Mouse (Mus musculus) right cerebral cortex, adult 2 months (tissue): ENCODE measurements around the gene Cast.

Source experiments
- DNase-seq, 2 experiments: peaks; one replicate each; pipeline ENCODE4 v3.0.0; 2021 to 2022; ENCODE audit warnings: low spot score in 2 of 2

The Cast gene

GRCm38 (mm10) chr13:74808152-74808929 lies at the start of gene Cast:
Cast (minus strand) TSS chr13:74808810.
- DNase-seq: peak in 1 of 2 experiments; percentile 5

GRCm38 (mm10) chr13:74854338-74855047 lies 45.9 kb upstream of the Cast start:
- DNase-seq: peak; percentile 69 to 76

GRCm38 (mm10) chr13:74850823-74851222 lies 42.2 kb upstream of the Cast start:
- no peak for DNase-seq

- no peak for DNase-seq
Observed at GRCm38 (mm10) chr13:74845886-74846285, 37.3 kb upstream of the Cast start.

GRCm38 (mm10) chr13:74834543-74834942 lies 25.9 kb upstream of the Cast start:
- DNase-seq: no peak

- DNase-seq: no peak
Observed at GRCm38 (mm10) chr13:74822095-74822494, 13.5 kb upstream of the Cast start.

- DNase-seq: no peak
Observed at GRCm38 (mm10) chr13:74815753-74816152, 7.1 kb upstream of the Cast start.

GRCm38 (mm10) chr13:74807446-74808151 lies 1.0 kb downstream of the Cast start:
- DNase-seq: no peak

GRCm38 (mm10) chr13:74806934-74807333 lies 1.7 kb downstream of the Cast start:
- DNase-seq: no peak

GRCm38 (mm10) chr13:74794435-74794834 lies 14.2 kb downstream of the Cast start:
- DNase-seq: no peak

- no peak for DNase-seq
Observed at GRCm38 (mm10) chr13:74787681-74788080, 20.9 kb downstream of the Cast start.

GRCm38 (mm10) chr13:74772151-74772550 lies 36.5 kb downstream of the Cast start:
- DNase-seq: no peak

- peak; percentile 51 to 63 for DNase-seq
Observed at GRCm38 (mm10) chr13:74770480-74770879, 38.1 kb downstream of the Cast start.

- DNase-seq: no peak
Observed at GRCm38 (mm10) chr13:74769871-74770270, 38.7 kb downstream of the Cast start.

- DNase-seq: no peak
Observed at GRCm38 (mm10) chr13:74767186-74767585, 41.4 kb downstream of the Cast start.

- no peak for DNase-seq
Observed at GRCm38 (mm10) chr13:74762741-74763140, 45.9 kb downstream of the Cast start.

GRCm38 (mm10) chr13:74759152-74759551 lies 49.5 kb downstream of the Cast start:
- DNase-seq: no peak

GRCm38 (mm10) chr13:74743219-74743618 lies 65.4 kb downstream of the Cast start:
- no peak for DNase-seq

GRCm38 (mm10) chr13:74736396-74736795 lies 72.2 kb downstream of the Cast start:
- no peak for DNase-seq

GRCm38 (mm10) chr13:74735834-74736233 lies 72.8 kb downstream of the Cast start:
- no peak for DNase-seq

GRCm38 (mm10) chr13:74733726-74734125 lies 74.9 kb downstream of the Cast start:
- DNase-seq: no peak

- DNase-seq: no peak
Observed at GRCm38 (mm10) chr13:74719002-74719401, 89.6 kb downstream of the Cast start.
